Mouse (Mus musculus): ENCODE measurements around the gene Shcbp1l. TPM values are rescaled to one million over a fixed set of nuclear protein-coding genes. Genes with fewer than 3 reads are reported as not detected.
"Not testable (repeated sequence)": the region's sequence is repeated elsewhere in the genome, so short reads cannot be mapped to it uniquely, and the experiment has no call there.

Gene Shcbp1l
- polyA plus RNA-seq (2012; rRNA removed) = 0.13 and 0.28 TPM in 2 replicates

DNA sequence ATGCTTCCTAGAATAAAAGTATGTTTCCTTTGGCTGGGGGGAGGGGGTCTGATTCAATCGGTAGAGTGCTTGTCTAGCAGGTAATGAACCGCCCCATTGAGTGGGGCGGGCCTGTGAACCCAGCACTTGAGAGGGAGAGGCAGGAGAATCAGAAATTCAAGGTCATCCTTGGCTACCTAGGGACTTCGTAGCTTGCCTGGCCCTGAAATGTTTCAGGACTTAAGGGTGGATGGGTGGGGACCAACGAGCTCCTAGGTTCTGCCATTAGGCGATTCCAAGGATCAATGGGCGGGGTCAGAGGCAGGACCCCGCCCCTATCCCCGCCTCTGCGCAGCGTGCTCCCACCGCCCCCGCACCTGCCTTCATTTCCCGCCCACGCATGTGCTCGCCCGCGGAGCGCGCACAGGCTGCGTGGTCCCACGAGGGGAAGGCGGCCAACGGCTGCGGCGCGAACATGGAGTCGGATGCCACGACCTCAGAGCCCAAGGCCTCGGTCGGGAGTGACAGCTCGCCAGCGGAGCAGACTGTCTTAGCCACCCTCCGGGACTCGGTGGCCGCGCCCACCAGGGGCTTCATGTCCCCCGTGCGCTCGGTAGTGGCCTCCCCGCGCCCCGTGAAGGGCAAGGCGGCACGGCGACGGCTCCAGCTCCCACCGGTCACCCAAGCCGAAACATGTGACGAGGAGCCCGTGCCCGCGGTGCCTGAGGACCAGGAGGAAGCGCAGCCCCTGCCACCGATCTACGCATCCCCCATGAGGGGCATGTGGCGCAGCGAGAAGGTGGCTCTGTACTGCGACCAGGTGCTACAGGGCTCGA, at the start of gene Shcbp1l:
Gene Shcbp1l, plus strand, starts transcription at position 393 of the 815 bp plus-strand sequence.
- 7% methylated on average over 60 of the region's 60 CpGs for WGBS
- H3K4me1 ChIP-seq (ENCODE audit: control insufficient read depth, insufficient read depth, low read length) = no peaks in the 10 kb centered on the region; the same call in 1 of the 2 replicates
- TF ChIP-seq POLR2A (IDR thresholded peaks at IDR 0.05; ENCODE audit: borderline replicate concordance, extremely low read depth, low read depth, low read length) (peak; percentile 11; the same call in 1 of the 2 replicates), CTCF (IDR thresholded peaks at IDR 0.05; ENCODE audit: insufficient read depth, low read length) (no peak)

DNA sequence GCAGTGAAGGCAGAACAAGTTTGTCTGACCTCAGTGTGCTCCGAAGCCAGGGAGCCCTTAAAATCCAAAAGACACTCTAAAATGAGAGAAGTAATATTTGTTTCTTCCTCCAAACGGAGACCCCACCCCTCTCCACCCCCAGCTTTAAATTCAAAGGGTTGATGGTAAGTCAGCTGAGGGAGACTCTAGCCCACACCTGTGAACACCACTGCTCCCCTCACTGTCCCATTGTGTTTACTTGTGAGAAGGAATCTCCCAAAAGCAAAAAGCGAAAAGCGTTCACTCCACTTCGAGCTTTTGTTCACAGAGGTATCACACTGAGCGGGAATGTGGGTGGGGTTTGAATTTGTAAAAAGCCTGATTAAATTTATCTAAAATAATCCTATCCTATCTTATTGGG, 48.5 kb upstream of the Shcbp1l start:
- H3K4me1 ChIP-seq (ENCODE audit: control insufficient read depth, insufficient read depth, low read length) = no peaks in the 10 kb centered on the region
- TF ChIP-seq CTCF (IDR thresholded peaks at IDR 0.05; ENCODE audit: insufficient read depth, low read length) = no peak
- TF ChIP-seq POLR2A (IDR thresholded peaks at IDR 0.05; ENCODE audit: borderline replicate concordance, extremely low read depth, low read depth, low read length) = no peak
- H3K4me3 ChIP-seq (replicated peaks; ENCODE audit: extremely low read depth, low read depth, low read length) = no peak overlapping the region
- no peak for DNase-seq
- 64% methylated on average over 6 of the region's 6 CpGs for WGBS

More for the DNA sequence above, at the start of gene Shcbp1l:
- peak within 1 kb of the TSS; percentile 54 for H3K4me3 ChIP-seq (replicated peaks; ENCODE audit: extremely low read depth, low read depth, low read length)
- DNase-seq = peak; percentile 41

DNA sequence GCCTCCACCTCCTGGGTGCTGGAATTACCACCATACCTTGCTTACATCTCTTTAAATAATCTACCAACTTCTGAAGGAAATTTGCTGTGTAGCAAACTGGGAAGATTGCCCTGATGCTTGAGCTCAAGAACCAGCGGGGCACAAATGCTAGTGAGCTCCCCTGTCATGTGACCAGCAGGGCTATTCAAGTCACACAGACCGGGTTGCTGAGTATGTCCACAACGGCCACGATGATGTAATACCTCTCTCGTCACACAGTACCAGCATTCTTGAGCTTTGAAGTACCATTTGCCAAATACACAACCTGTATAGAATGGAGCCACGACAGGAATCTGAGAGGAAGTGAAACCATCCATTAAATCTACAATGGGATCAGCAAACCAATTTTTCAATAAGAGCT, 46.4 kb upstream of the Shcbp1l start:
- DNase-seq = peak; percentile 19
- H3K4me3 ChIP-seq (replicated peaks; ENCODE audit: extremely low read depth, low read depth, low read length) = no peak overlapping the region
- 48% methylated on average over 6 of the region's 6 CpGs for WGBS
- no peaks in the 10 kb centered on the region for H3K4me1 ChIP-seq (ENCODE audit: control insufficient read depth, insufficient read depth, low read length)
- TF ChIP-seq CTCF (IDR thresholded peaks at IDR 0.05; ENCODE audit: insufficient read depth, low read length) (no peak), POLR2A (IDR thresholded peaks at IDR 0.05; ENCODE audit: borderline replicate concordance, extremely low read depth, low read depth, low read length) (no peak)

DNA sequence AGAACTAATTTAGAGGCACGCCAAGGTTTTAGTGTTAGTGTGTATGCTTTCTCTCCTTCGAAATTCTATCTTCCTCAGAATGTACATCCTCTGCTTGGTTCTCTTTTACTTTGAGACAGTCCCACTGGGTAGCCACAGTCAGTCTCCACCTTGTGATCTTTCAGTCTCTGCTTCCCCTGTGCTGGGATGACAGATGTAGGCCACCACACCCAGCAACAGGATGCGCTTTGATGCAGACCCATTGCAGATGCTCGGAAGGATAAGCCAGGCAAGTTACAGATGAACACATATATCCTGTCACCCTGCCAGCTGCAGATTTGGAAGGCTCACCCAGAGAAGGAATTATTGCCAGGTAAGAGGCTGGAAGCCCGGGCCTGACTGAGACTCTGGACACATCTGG, 45.1 kb upstream of the Shcbp1l start:
- Histone ChIP-seq H3K4me3 (replicated peaks; ENCODE audit: extremely low read depth, low read depth, low read length) (no peak overlapping the region), H3K4me1 (ENCODE audit: control insufficient read depth, insufficient read depth, low read length) (no peaks in the 10 kb centered on the region)
- WGBS = 59% methylated on average over 5 of the region's 5 CpGs
- DNase-seq = no peak
- TF ChIP-seq CTCF (IDR thresholded peaks at IDR 0.05; ENCODE audit: insufficient read depth, low read length) = no peak
- no peak for TF ChIP-seq POLR2A (IDR thresholded peaks at IDR 0.05; ENCODE audit: borderline replicate concordance, extremely low read depth, low read depth, low read length)

DNA sequence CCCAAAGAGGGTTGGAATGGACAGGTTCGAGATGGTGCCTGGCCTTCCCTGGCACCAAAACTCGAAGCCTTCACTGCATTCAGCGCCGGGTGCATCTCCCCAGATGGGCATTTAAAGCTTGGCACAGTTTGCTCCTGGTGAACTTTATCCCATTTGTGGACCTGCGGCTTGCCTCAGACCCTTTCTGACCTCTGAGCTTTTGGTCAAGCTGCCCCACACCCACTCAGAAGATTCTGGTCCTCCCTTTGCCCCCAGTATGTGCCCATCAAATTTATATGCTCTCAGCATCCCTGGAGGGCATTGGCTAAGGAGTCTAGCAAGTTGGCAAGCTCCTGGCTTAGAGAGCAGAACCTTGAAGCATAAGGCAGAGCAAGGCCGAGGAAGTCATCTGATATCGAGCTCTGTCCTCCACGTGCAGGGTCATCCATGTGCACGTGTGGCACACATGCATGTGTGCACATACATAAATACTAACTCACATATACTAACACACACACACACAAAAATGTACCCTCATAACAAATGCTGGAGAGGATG, 44.1 kb upstream of the Shcbp1l start:
- no peak for DNase-seq
- TF ChIP-seq POLR2A (IDR thresholded peaks at IDR 0.05; ENCODE audit: borderline replicate concordance, extremely low read depth, low read depth, low read length) (no peak), CTCF (IDR thresholded peaks at IDR 0.05; ENCODE audit: insufficient read depth, low read length) (no peak)
- WGBS = 89% methylated on average over 9 of the region's 9 CpGs
- Histone ChIP-seq H3K4me3 (replicated peaks; ENCODE audit: extremely low read depth, low read depth, low read length) (no peak overlapping the region), H3K4me1 (ENCODE audit: control insufficient read depth, insufficient read depth, low read length) (no peaks in the 10 kb centered on the region)

DNA sequence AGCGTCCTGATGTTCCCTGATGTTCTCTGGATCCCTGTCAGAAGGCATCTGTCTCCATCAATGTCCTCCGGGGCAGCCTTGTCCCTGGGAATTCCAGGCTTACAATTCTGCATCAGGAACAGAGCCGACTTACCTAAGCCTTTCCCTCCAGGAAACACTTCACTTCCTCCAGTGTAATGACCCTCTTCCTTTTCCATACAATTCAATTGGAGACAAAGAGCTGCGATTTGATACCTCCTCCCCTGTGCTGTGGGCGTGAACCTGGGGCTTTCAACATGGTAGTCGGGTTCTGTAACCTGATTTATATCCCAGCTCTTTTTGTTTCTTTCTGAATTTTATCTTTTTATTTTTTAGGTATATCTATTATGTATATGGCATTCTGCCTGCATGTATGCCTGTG, 39.9 kb upstream of the Shcbp1l start:
- DNase-seq = no peak
- TF ChIP-seq POLR2A (IDR thresholded peaks at IDR 0.05; ENCODE audit: borderline replicate concordance, extremely low read depth, low read depth, low read length) (no peak), CTCF (IDR thresholded peaks at IDR 0.05; ENCODE audit: insufficient read depth, low read length) (no peak)
- 41% methylated on average over 6 of the region's 6 CpGs for WGBS
- H3K4me3 ChIP-seq (replicated peaks; ENCODE audit: extremely low read depth, low read depth, low read length) = no peak overlapping the region
- no peaks in the 10 kb centered on the region for H3K4me1 ChIP-seq (ENCODE audit: control insufficient read depth, insufficient read depth, low read length)

DNA sequence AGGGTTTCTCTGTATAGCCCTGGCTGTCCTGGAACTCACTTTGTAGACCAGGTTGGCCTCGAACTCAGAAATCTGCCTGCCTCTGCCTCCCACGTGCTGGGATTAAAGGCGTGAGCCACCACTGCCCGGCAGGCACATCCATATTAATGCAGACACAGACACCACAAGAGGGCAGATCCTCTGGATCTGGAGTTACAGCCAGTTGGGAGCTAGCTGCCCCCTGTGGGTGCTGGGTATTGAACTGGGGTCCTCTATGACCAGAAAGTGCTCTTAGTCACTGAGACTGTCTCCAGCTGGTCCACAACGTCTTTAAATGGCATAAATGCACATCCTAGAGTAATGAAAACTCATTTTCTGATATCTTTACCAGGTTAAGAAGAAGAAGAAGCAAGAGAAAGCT, 39.3 kb upstream of the Shcbp1l start:
- DNase-seq; H3K4me3 ChIP-seq (replicated peaks; ENCODE audit: extremely low read depth, low read depth, low read length); H3K4me1 ChIP-seq (ENCODE audit: control insufficient read depth, insufficient read depth, low read length): not testable (repeated sequence)
- 86% methylated on average over 5 of the region's 5 CpGs for WGBS

DNA sequence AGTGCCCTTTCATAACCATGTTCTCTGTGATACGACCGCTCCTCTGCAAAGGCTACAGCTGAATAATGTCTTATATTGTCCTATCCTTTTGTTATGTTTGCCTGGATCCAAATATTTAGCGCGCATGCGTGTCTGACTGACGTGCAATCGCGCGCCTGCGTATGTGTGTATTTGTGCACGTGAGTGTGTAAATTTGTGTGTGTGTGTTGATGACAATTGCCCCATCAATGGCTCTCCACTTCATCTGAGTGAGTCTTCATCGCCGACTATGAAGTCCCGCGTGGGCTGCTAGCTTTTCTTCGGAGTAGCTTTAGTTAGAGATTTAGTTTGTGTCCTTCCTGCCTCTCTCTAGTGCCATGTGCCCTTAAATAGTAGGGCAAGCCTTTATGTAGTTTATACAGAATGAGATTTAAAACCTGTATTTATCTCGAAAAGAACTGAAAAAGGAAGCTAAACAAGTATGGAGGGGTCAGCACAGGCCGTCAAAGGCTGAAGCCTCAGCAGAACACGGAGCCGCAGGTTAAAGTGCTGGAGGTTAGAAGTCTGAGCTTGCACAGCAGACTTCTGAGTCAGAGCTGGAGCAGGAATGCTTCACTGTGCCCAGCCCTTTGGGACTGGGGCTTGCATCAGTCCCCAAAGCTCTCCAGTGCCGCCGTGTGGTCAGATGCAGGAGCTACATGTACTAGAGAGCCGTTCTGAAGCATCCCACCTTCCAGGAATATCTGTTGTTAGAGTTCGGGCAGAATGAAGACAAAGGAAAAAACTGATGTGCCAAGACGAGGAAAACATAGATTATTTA, 38.5 kb upstream of the Shcbp1l start:
- WGBS = 42% methylated on average over 25 of the region's 25 CpGs
- DNase-seq = peak; percentile 71
- H3K4me1 ChIP-seq (ENCODE audit: control insufficient read depth, insufficient read depth, low read length) = no peaks in the 10 kb centered on the region

DNA sequence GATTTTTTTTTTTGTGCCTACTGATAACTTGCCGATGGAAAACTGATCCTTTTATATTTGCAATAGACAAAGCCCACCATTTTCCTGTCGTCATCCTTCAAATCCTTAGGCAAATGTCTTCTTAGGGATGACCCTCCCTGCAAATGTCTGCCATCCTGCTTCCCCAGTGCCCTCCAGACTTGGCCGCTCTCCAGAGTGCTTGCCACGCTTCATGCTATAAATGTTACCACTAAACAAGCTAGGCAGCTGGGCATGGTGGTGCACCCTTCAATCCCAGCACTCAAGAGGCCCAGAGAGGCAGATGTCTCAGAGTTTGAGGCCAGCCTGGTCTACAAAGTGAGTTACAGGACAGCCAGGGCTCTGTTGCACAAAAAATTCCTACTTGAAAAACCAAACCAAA, 29.3 kb upstream of the Shcbp1l start:
- DNase-seq; H3K4me1 ChIP-seq (ENCODE audit: control insufficient read depth, insufficient read depth, low read length); H3K4me3 ChIP-seq (replicated peaks; ENCODE audit: extremely low read depth, low read depth, low read length): not testable (repeated sequence)
- 68% methylated on average over 4 of the region's 4 CpGs for WGBS

More for the DNA sequence above, 38.5 kb upstream of the Shcbp1l start:
- no peak for TF ChIP-seq POLR2A (IDR thresholded peaks at IDR 0.05; ENCODE audit: borderline replicate concordance, extremely low read depth, low read depth, low read length)
- peak; percentile 83 for TF ChIP-seq CTCF (IDR thresholded peaks at IDR 0.05; ENCODE audit: insufficient read depth, low read length)
- no peak overlapping the region for H3K4me3 ChIP-seq (replicated peaks; ENCODE audit: extremely low read depth, low read depth, low read length)

Data from lung, adult 2 months (tissue).